Mouse (Mus musculus) heart, embryonic 13.5 days (tissue): ENCODE measurements around the gene Best1. TPM values are rescaled to one million over a fixed set of nuclear protein-coding genes. Genes with fewer than 3 reads are reported as not detected.
A peak's percentile ranks its signal among the peaks of the same experiment; 100 is the strongest.

ENCODE experiments used
- ATAC-seq: fragments of 200-750 bp; cut with Nextera tagmentation; 2 replicates; pipeline ENCODE4 v1.8.0; 2017; ENCODE audit warnings: moderate TSS enrichment; ENCODE audit not compliant: insufficient number of reproducible peaks, low FRiP score, low TSS enrichment; ENCODE audit errors: extremely low read depth
- H3K27ac ChIP-seq: fragments of 300-500 bp; sonication (generic); replicated peaks from 2 replicates; pipeline ENCODE4 v1.5.1; 2015; ENCODE audit warnings: moderate library complexity, mild to moderate bottlenecking, inconsistent platforms
- H3K27me3 ChIP-seq: fragments of 300-500 bp; sonication (generic); replicated peaks from 2 replicates; pipeline ENCODE4 v1.6.1; 2015; ENCODE audit warnings: mild to moderate bottlenecking, inconsistent platforms
- H3K36me3 ChIP-seq: fragments of 300-500 bp; sonication (generic); 2 replicates; pipeline ENCODE4 v1.6.1; 2015; ENCODE audit warnings: mild to moderate bottlenecking, inconsistent platforms
- H3K4me1 ChIP-seq: fragments of 300-500 bp; sonication (generic); 2 replicates; pipeline ENCODE4 v1.6.1; 2015; ENCODE audit warnings: inconsistent platforms
- H3K4me2 ChIP-seq: fragments of 300-500 bp; sonication (generic); 2 replicates; pipeline ENCODE4 v1.6.1; 2015; ENCODE audit warnings: inconsistent platforms, mild to moderate bottlenecking, moderate library complexity
- H3K4me3 ChIP-seq: fragments of 300-500 bp; sonication (generic); 2 replicates; pipeline ENCODE4 v1.5.1; 2015; ENCODE audit warnings: moderate library complexity, mild to moderate bottlenecking, inconsistent platforms
- H3K9ac ChIP-seq: fragments of 300-500 bp; sonication (generic); 2 replicates; pipeline ENCODE4 v1.6.1; 2015; ENCODE audit warnings: inconsistent platforms, mild to moderate bottlenecking, moderate library complexity
- H3K9me3 ChIP-seq: fragments of 300-500 bp; sonication (generic); 2 replicates; pipeline ENCODE4 v1.6.1; 2016; ENCODE audit warnings: inconsistent platforms
- WGBS: fragments of 180-500 bp; shearing (Covaris S2); methylation state at CpG from one replicate; pipeline ENCODE4 v1.1.7; 2015; ENCODE audit warnings: mixed read lengths; 5-methylcytosine and 5-hydroxymethylcytosine counted together
- polyA plus RNA-seq: library from polyadenylated mRNA; unstranded; fragments of >200 nt; fragmentation: Nextera tagmentation; extraction: Ambion mirVana; gene quantifications from 2 replicates; pipeline ENCODE4 v1.2.1, GENCODE M21; 2015

Best1 gene
- polyA plus RNA-seq, 1 experiment from 2014 or later, result 0.27 TPM

- H3K4me3 ChIP-seq, result no peak overlapping the region
- H3K27ac ChIP-seq, result peak overlapping the region; percentile 92
- WGBS, result 80% methylated on average over 2 of the region's 2 CpGs
- ATAC-seq, result no peak
- peak overlapping the region; percentile 40; the same call in 1 of the 2 replicates for H3K4me2 ChIP-seq
- H3K9ac ChIP-seq, result no peak overlapping the region
- no peaks in the 10 kb centered on the region for H3K27me3 ChIP-seq
- peaks cover 24% of the 10 kb centered on the region for H3K36me3 ChIP-seq
- H3K9me3 ChIP-seq, result no peaks in the 10 kb centered on the region
- peaks cover 78% of the 10 kb centered on the region for H3K4me1 ChIP-seq
These were observed 38.2 kb upstream of the Best1 start for GRCm38 (mm10) chr19:10039615-10040014.

- WGBS, result 5% methylated on average over 3 of the region's 3 CpGs
- Histone ChIP-seq H3K4me2 (peak overlapping the region; percentile 40), H3K27ac (peak overlapping the region; percentile 92), H3K36me3 (peaks cover 24% of the 10 kb centered on the region), H3K9me3 (no peaks in the 10 kb centered on the region), H3K4me3 (no peak overlapping the region), H3K4me1 (peaks cover 75% of the 10 kb centered on the region), H3K9ac (peak overlapping the region; percentile 69), H3K27me3 (no peaks in the 10 kb centered on the region)
- no peak for ATAC-seq
These were observed 37.5 kb upstream of the Best1 start for GRCm38 (mm10) chr19:10038910-10039309.

GRCm38 (mm10) chr19:10038364-10038763 lies 36.9 kb upstream of the Best1 start:
- peak overlapping the region; percentile 92 for H3K27ac ChIP-seq
- peaks cover 25% of the 10 kb centered on the region for H3K36me3 ChIP-seq
- 63% methylated on average over 3 of the region's 3 CpGs for WGBS
- no peak overlapping the region for H3K4me3 ChIP-seq
- no peaks in the 10 kb centered on the region for H3K27me3 ChIP-seq
- H3K4me1 ChIP-seq, result peaks cover 69% of the 10 kb centered on the region
- peak overlapping the region; percentile 69 for H3K9ac ChIP-seq
- no peaks in the 10 kb centered on the region for H3K9me3 ChIP-seq
- ATAC-seq, result no peak
- H3K4me2 ChIP-seq, result peak overlapping the region; percentile 40

- WGBS, result 50% methylated on average over 2 of the region's 2 CpGs
- ATAC-seq, result no peak
- no peak overlapping the region for H3K4me3 ChIP-seq
- no peak overlapping the region; the same call in 1 of the 2 replicates for H3K27ac ChIP-seq
- no peak overlapping the region for H3K4me2 ChIP-seq
- H3K4me1 ChIP-seq, result peaks cover 61% of the 10 kb centered on the region
- no peak overlapping the region for H3K9ac ChIP-seq
- H3K9me3 ChIP-seq, result no peaks in the 10 kb centered on the region
- peaks cover 33% of the 10 kb centered on the region for H3K36me3 ChIP-seq
- no peaks in the 10 kb centered on the region for H3K27me3 ChIP-seq
These were observed 36.1 kb upstream of the Best1 start for GRCm38 (mm10) chr19:10037534-10037933.

GRCm38 (mm10) chr19:10034785-10035447 lies 33.5 kb upstream of the Best1 start:
- peaks cover 52% of the 10 kb centered on the region for H3K36me3 ChIP-seq
- H3K27me3 ChIP-seq, result no peaks in the 10 kb centered on the region
- H3K27ac ChIP-seq, result no peak overlapping the region
- peaks cover 39% of the 10 kb centered on the region for H3K4me1 ChIP-seq
- peak overlapping the region; percentile 34; the same call in 1 of the 2 replicates for H3K9ac ChIP-seq
- no peak overlapping the region for H3K4me3 ChIP-seq
- H3K9me3 ChIP-seq, result no peaks in the 10 kb centered on the region
- ATAC-seq, result no peak
- 60% methylated on average over 8 of the region's 8 CpGs for WGBS
- no peak overlapping the region for H3K4me2 ChIP-seq

- H3K27ac ChIP-seq, result no peak overlapping the region
- peaks cover 57% of the 10 kb centered on the region for H3K36me3 ChIP-seq
- no peak for ATAC-seq
- H3K9me3 ChIP-seq, result no peaks in the 10 kb centered on the region
- WGBS, result 84% methylated on average over 5 of the region's 5 CpGs
- H3K4me1 ChIP-seq, result peaks cover 34% of the 10 kb centered on the region
- H3K4me2 ChIP-seq, result no peak overlapping the region
- no peaks in the 10 kb centered on the region for H3K27me3 ChIP-seq
- H3K4me3 ChIP-seq, result no peak overlapping the region
- peak overlapping the region; percentile 34; the same call in 1 of the 2 replicates for H3K9ac ChIP-seq
These were observed 32.9 kb upstream of the Best1 start for GRCm38 (mm10) chr19:10034356-10034755.

- peaks cover 24% of the 10 kb centered on the region for H3K4me1 ChIP-seq
- H3K4me3 ChIP-seq, result no peak overlapping the region
- peaks cover 67% of the 10 kb centered on the region for H3K36me3 ChIP-seq
- no peak overlapping the region for H3K27ac ChIP-seq
- no peak overlapping the region for H3K9ac ChIP-seq
- ATAC-seq, result no peak
- H3K27me3 ChIP-seq, result no peaks in the 10 kb centered on the region
- H3K4me2 ChIP-seq, result no peak overlapping the region
- no peaks in the 10 kb centered on the region for H3K9me3 ChIP-seq
- 35% methylated on average over 8 of the region's 8 CpGs for WGBS
These were observed 32.0 kb upstream of the Best1 start for GRCm38 (mm10) chr19:10033211-10033973.

- Histone ChIP-seq H3K27ac (no peak overlapping the region), H3K4me1 (peaks cover 24% of the 10 kb centered on the region), H3K4me2 (no peak overlapping the region), H3K27me3 (no peaks in the 10 kb centered on the region), H3K4me3 (no peak overlapping the region), H3K36me3 (peaks cover 72% of the 10 kb centered on the region), H3K9ac (no peak overlapping the region), H3K9me3 (no peaks in the 10 kb centered on the region)
- WGBS, result 85% methylated on average over 2 of the region's 2 CpGs
- ATAC-seq, result no peak
These were observed 28.3 kb upstream of the Best1 start for GRCm38 (mm10) chr19:10029746-10030145.

GRCm38 (mm10) chr19:10025169-10025875 lies 23.9 kb upstream of the Best1 start:
- peaks cover 58% of the 10 kb centered on the region for H3K4me1 ChIP-seq

GRCm38 (mm10) chr19:10023304-10023758 lies 21.9 kb upstream of the Best1 start:
- 50% methylated on average over 9 of the region's 9 CpGs for WGBS
- Histone ChIP-seq H3K36me3 (peaks cover 19% of the 10 kb centered on the region), H3K4me3 (no peak overlapping the region), H3K4me1 (peaks cover 77% of the 10 kb centered on the region), H3K27ac (peak overlapping the region; percentile 87), H3K4me2 (peak overlapping the region; percentile 2; the same call in 1 of the 2 replicates), H3K27me3 (no peaks in the 10 kb centered on the region), H3K9ac (no peak overlapping the region), H3K9me3 (no peaks in the 10 kb centered on the region)
- ATAC-seq, result no peak

More at GRCm38 (mm10) chr19:10025169-10025875, 23.9 kb upstream of the Best1 start:
- Histone ChIP-seq H3K27me3 (no peaks in the 10 kb centered on the region), H3K9ac (peak overlapping the region; percentile 73), H3K9me3 (no peaks in the 10 kb centered on the region), H3K4me3 (no peak overlapping the region), H3K27ac (peak overlapping the region; percentile 87), H3K36me3 (peaks cover 39% of the 10 kb centered on the region), H3K4me2 (peak overlapping the region; percentile 50)
- WGBS, result 18% methylated on average over 8 of the region's 8 CpGs
- ATAC-seq, result no peak; the same call in 1 of the 2 replicates
